Mouse (Mus musculus): ENCODE results near the gene Gpr137b.
"Not testable (repeated sequence)": the region's sequence is repeated elsewhere in the genome, so short reads cannot be mapped to it uniquely, and the experiment has no call there.

- TF ChIP-seq CTCF, EP300 (IDR thresholded peaks at IDR 0.05): not testable (repeated sequence)
Measured at GRCm38 (mm10) chr13:13347634-13348412, 46.0 kb downstream of the Gpr137b start.
